Mouse (Mus musculus): ENCODE data around the gene 6430571L13Rik. TPM values are rescaled to one million over a fixed set of nuclear protein-coding genes. Genes with fewer than 3 reads are reported as not detected.

The 6430571L13Rik gene
- total and polyA plus RNA-seq, 3 experiments = 0.09 to 0.72 (median 0.11) TPM

GRCm38 (mm10) chr9:107307886-107308285, 32.5 kb upstream of the 6430571L13Rik start:
- Histone ChIP-seq H3K9ac (ENCODE audit: insufficient read depth, low read depth) (no peak overlapping the region), H3K4me3 (replicated peaks in 1 of 3; ENCODE audit: low read depth in 2 of 3, low read length in 2 of 3, poor library complexity in 1 of 3) (no peak overlapping the region), H3K27ac (ENCODE audit: insufficient read depth, low read depth) (no peak overlapping the region), H3K4me1 (ENCODE audit: control insufficient read depth in 1 of 2, insufficient read depth in 2 of 2) (peaks cover 61 to 90% of the 10 kb centered on the region in 2 experiments), H3K79me2 (replicated peaks; ENCODE audit: control insufficient read depth, extremely low read depth, insufficient read depth, poor library complexity, severe bottlenecking) (no peaks in the 10 kb centered on the region), H3K27me3 (replicated peaks) (no peaks in the 10 kb centered on the region), H3K4me2 (ENCODE audit: insufficient read depth, low read depth, poor library complexity, severe bottlenecking) (no peak overlapping the region), H3K36me3 (replicated peaks in 1 of 2; ENCODE audit: control insufficient read depth in 1 of 2, insufficient read depth in 1 of 2, low read length in 1 of 2) (no peaks in the 10 kb centered on the region), H3K9me3 (replicated peaks; ENCODE audit: low read length) (no peaks in the 10 kb centered on the region)
- TF ChIP-seq BHLHE40 (IDR thresholded peaks at IDR 0.05; ENCODE audit: low read depth, low read length) (peak; percentile 49), POLR2AphosphoS2 (IDR thresholded peaks at IDR 0.05; ENCODE audit: low read depth, low read length) (no peak), CTCF (conservative IDR thresholded peaks at IDR 0.05 in 1 of 2, IDR thresholded peaks at IDR 0.05 in 1 of 2; ENCODE audit: low read depth in 2 of 2, low read length in 2 of 2) (no peak), E2F4 (IDR thresholded peaks at IDR 0.05; ENCODE audit: insufficient replicate concordance, low read depth, low read length) (no peak), SIN3A (IDR thresholded peaks at IDR 0.05; ENCODE audit: low read length) (no peak), ELF1 (IDR thresholded peaks at IDR 0.05; ENCODE audit: low read depth, low read length) (no peak)
- dilution Hi-C loops (cut with MboI; ENCODE audit: extremely low pct_ligation_motif_present, extremely low pct_unique_long_range_greater_than_20kb, low sequenced_read_pairs) = no loop called here
- no peak for DNase-seq (ENCODE audit: extremely low read depth)
- in situ Hi-C loops (cut with MboI; ENCODE audit: low pct_ligation_motif_present, low pct_unique_long_range_greater_than_20kb, low sequenced_read_pairs) = no loop called here

- H3K4me1 ChIP-seq (ENCODE audit: control insufficient read depth in 1 of 2, insufficient read depth in 2 of 2) = peaks cover 55 to 90% of the 10 kb centered on the region in 2 experiments
- TF ChIP-seq BHLHE40 (IDR thresholded peaks at IDR 0.05; ENCODE audit: low read depth, low read length) = 0 out of 2 replicates have a peak, but pooled peaks have one; percentile 0
- TF ChIP-seq E2F4 (IDR thresholded peaks at IDR 0.05; ENCODE audit: insufficient replicate concordance, low read depth, low read length) = no peak
- TF ChIP-seq ELF1 (IDR thresholded peaks at IDR 0.05; ENCODE audit: low read depth, low read length) = no peak
- H3K9ac ChIP-seq (ENCODE audit: insufficient read depth, low read depth) = no peak overlapping the region
- no peaks in the 10 kb centered on the region for H3K9me3 ChIP-seq (replicated peaks; ENCODE audit: low read length)
- dilution Hi-C loops (cut with MboI; ENCODE audit: extremely low pct_ligation_motif_present, extremely low pct_unique_long_range_greater_than_20kb, low sequenced_read_pairs) = no loop called here
- in situ Hi-C loops (cut with MboI; ENCODE audit: low pct_ligation_motif_present, low pct_unique_long_range_greater_than_20kb, low sequenced_read_pairs) = no loop called here
- no peak for DNase-seq (ENCODE audit: extremely low read depth)
- H3K27ac ChIP-seq (ENCODE audit: insufficient read depth, low read depth) = no peak overlapping the region
- H3K79me2 ChIP-seq (replicated peaks; ENCODE audit: control insufficient read depth, extremely low read depth, insufficient read depth, poor library complexity, severe bottlenecking) = no peaks in the 10 kb centered on the region
- no peak overlapping the region for H3K4me2 ChIP-seq (ENCODE audit: insufficient read depth, low read depth, poor library complexity, severe bottlenecking)
- no peaks in the 10 kb centered on the region for H3K36me3 ChIP-seq (replicated peaks in 1 of 2; ENCODE audit: control insufficient read depth in 1 of 2, insufficient read depth in 1 of 2, low read length in 1 of 2)
- no peak overlapping the region for H3K4me3 ChIP-seq (replicated peaks in 1 of 3; ENCODE audit: low read depth in 2 of 3, low read length in 2 of 3, poor library complexity in 1 of 3)
- H3K27me3 ChIP-seq (replicated peaks) = no peaks in the 10 kb centered on the region
These were observed 31.9 kb upstream of the 6430571L13Rik start for GRCm38 (mm10) chr9:107308346-107309000.

- no peaks in the 10 kb centered on the region for H3K79me2 ChIP-seq (replicated peaks; ENCODE audit: control insufficient read depth, extremely low read depth, insufficient read depth, poor library complexity, severe bottlenecking)
- TF ChIP-seq HCFC1 (IDR thresholded peaks at IDR 0.05; ENCODE audit: low read depth, low read length) = no peak
- no peak for TF ChIP-seq MEF2A (IDR thresholded peaks at IDR 0.05; ENCODE audit: borderline replicate concordance, low read depth, low read length)
- no peak for TF ChIP-seq ZMIZ1 (IDR thresholded peaks at IDR 0.05; ENCODE audit: low read depth, low read length)
- no peak for TF ChIP-seq ZNF384 (IDR thresholded peaks at IDR 0.05; ENCODE audit: low read depth, low read length)
- H3K4me2 ChIP-seq (ENCODE audit: insufficient read depth, low read depth, poor library complexity, severe bottlenecking) = no peak overlapping the region
- H3K9me3 ChIP-seq (replicated peaks; ENCODE audit: low read length) = no peaks in the 10 kb centered on the region
- H3K9ac ChIP-seq (ENCODE audit: insufficient read depth, low read depth) = no peak overlapping the region
- no peak overlapping the region for H3K4me3 ChIP-seq (replicated peaks in 1 of 3; ENCODE audit: low read depth in 2 of 3, low read length in 2 of 3, poor library complexity in 1 of 3)
- no peaks in the 10 kb centered on the region for H3K36me3 ChIP-seq (replicated peaks in 1 of 2; ENCODE audit: control insufficient read depth in 1 of 2, insufficient read depth in 1 of 2, low read length in 1 of 2)
- H3K4me1 ChIP-seq (ENCODE audit: control insufficient read depth in 1 of 2, insufficient read depth in 2 of 2) = peaks cover 53 to 90% of the 10 kb centered on the region in 2 experiments
- H3K27me3 ChIP-seq (replicated peaks) = no peaks in the 10 kb centered on the region
- H3K27ac ChIP-seq (ENCODE audit: insufficient read depth, low read depth) = no peak overlapping the region
- dilution Hi-C loops (cut with MboI; ENCODE audit: extremely low pct_ligation_motif_present, extremely low pct_unique_long_range_greater_than_20kb, low sequenced_read_pairs) = no loop called here
- DNase-seq (ENCODE audit: extremely low read depth) = no peak
- in situ Hi-C loops (cut with MboI; ENCODE audit: low pct_ligation_motif_present, low pct_unique_long_range_greater_than_20kb, low sequenced_read_pairs) = no loop called here
These were observed 31.2 kb upstream of the 6430571L13Rik start for GRCm38 (mm10) chr9:107309171-107309570.

Measured in CH12.LX (cell line).